Mouse (Mus musculus): ENCODE measurements around the gene Fam155a.

Fam155a gene

DNA sequence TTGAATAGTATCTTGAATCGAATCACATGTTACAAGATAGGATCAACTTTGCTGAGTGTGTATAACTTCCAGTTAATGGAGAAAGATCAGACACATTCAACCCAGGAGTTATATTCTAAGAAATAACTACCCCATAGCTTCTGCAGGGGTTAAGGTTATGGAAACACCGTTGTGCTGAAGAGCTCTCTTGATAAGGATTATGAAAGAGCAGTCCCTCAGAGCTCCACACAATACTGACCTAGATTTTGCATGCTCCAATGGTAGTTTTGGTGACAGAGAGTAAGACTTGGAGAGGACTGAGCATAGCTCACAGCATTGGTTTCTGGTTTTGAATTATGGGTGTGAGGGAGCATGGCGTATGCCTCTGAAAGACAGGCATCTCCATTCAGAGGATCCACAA lies 579.3 kb downstream of the Fam155a start:
- DNase-seq (ENCODE audit: extremely low spot score, low read depth, low spot score) = no peak

DNA sequence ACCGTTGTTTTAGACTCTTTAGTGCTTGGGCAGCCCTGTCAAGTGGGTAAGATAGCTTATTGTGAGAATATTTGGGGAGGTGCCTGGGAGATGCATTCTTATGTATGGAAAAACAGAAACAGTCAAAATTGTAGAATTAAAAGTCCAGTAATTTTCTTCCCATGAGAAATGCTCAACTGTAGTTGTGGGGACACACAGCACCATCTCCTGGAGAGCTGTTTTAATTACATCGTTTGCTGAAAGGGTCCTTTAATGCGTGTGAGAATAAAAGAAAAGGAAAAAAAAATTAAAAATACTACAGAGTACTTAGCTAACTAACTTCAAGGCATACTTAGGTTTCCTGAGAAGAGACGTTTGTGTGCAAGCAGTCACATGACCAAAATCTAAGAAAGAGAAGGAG lies 582.3 kb downstream of the Fam155a start:
- no peak for DNase-seq (ENCODE audit: extremely low spot score, low read depth, low spot score)

DNA sequence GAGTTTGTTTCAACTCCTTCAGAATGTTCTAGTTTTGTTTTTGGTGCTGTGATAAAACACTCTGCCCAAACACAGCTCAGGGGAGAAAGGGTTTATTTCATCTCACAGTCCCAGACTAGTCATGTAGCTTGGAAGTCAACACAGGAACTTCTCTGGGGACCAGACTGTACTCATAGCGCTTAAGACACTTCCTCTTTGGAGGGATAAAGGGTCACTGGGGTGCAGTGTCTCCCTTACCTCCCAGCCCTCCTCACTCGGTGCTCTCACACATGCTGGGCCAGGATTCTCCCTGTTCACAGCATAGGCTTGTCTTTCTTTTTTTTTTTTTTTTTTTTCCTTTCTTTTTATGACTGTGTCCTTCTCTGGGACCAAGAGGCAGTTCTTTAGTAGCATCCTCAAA lies 585.8 kb downstream of the Fam155a start:
- DNase-seq (ENCODE audit: extremely low spot score, low read depth, low spot score) = no peak

GRCm38 (mm10) chr8:9182461-9182860 lies 588.5 kb downstream of the Fam155a start:
- no peak for DNase-seq (ENCODE audit: extremely low spot score, low read depth, low spot score)

DNA sequence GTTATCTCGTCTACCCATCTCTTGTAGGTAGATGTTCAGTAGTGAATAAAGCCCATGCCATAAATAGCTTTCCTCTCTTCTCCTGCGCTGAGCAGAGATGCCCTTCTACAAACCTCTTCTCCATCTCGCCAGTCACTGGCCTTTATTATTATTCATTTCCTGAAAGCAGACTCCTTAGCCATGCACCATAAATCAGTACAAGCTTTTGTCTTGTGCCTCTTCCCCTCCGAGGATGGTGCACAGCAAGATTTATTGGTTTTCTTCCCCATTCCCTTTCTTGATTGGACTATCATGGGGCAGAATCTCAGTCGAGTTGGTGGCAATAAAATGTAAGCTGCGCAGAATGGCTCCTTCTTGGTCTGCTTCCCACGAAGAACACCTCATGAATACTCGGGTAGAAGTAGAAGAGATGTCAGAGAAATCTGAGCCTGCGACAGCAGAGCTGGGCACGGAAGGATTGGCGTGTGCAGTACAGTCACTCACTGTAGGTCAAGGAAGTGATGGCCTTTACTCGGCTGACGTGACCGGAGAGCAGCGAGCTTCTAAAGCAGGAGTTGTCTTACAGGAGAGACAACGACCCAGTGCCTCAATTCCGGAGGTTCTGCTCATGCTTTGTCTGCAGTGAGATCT lies 590.2 kb downstream of the Fam155a start:
- no peak for DNase-seq (ENCODE audit: extremely low spot score, low read depth, low spot score)

- DNase-seq (ENCODE audit: extremely low spot score, low read depth, low spot score) = no peak
Observed at GRCm38 (mm10) chr8:9176974-9177373, 594.0 kb downstream of the Fam155a start.

DNA sequence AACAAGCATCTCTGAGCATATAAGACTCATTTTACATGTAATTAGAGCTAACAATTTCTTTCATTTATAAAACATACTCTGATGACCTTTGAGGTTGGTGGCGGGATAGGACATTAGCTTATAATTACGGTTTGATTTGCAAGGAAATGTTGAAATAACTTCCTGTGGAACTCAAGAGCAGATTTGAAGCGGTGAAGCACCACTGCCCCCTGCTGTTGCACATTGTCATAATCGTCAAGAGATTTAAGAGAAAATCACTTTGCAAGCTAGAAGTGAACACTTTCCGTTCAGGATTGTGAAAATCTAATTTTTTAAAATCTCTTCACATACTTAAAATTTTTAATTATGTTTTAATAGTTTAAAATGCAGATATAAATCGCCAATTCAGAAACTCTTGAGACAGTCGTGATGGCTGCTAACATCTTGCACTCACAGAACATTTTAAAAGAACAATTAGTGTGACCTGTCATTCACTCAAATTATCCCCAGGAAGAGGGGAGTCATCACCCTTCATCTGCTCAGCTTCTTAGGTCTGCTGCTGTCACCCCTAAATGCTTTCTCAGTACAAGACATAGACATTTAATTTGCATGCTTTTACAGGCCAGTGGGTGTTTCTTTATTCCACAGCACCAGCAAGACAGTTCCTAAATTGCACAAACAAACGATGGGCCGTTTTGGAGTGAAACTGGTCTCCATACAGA lies 595.9 kb downstream of the Fam155a start:
- DNase-seq (ENCODE audit: extremely low spot score, low read depth, low spot score) = peak; percentile 73

GRCm38 (mm10) chr8:9171848-9172247 lies 599.1 kb downstream of the Fam155a start:
- DNase-seq (ENCODE audit: extremely low spot score, low read depth, low spot score) = no peak

DNA sequence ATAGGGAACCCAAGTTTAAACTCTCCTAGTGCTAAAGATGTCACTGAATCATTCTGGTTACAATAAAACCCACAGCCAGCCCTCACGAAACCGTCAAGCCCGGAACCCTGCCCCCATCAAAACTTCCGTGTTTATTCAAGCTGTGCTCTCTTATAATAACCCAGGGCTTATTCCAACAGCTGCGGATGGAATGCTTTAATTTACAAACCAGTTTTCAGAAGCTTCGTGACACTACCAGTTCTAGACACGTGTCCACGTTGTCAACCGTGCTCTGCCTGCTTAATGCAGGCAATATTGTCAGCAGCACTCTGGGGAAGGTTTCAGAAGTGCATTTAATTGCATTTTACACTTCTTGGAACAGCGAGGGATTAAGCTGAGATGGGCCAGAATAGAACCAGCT lies 603.0 kb downstream of the Fam155a start:
- DNase-seq (ENCODE audit: extremely low spot score, low read depth, low spot score) = no peak

GRCm38 (mm10) chr8:9161606-9162005 lies 609.4 kb downstream of the Fam155a start:
- no peak for DNase-seq (ENCODE audit: extremely low spot score, low read depth, low spot score)

- DNase-seq (ENCODE audit: extremely low spot score, low read depth, low spot score) = no peak
Observed at GRCm38 (mm10) chr8:9159322-9159721, 611.6 kb downstream of the Fam155a start.

DNA sequence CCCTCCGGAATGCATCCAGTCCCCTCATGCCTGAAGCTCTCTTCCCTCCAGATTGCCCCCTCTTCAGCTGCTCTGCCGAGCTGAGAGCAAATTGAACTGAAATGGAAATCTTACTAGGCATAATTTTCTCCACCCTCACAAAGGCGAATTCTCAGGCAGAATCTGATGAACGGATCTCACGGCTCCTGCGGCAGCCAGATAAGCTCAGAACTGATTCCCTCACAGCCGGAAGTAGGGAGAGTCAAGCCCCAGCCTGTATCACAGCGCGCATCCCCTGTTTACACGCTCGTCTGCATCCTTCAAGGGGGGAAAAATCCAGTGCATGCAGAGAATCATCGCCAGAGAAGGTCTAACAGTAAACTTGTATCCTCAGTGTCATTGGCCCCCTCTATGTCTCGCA lies 612.3 kb downstream of the Fam155a start:
- DNase-seq (ENCODE audit: extremely low spot score, low read depth, low spot score) = no peak

GRCm38 (mm10) chr8:9157141-9157781 lies 613.7 kb downstream of the Fam155a start:
- DNase-seq (ENCODE audit: extremely low spot score, low read depth, low spot score) = no peak
